25 mouse cellular contexts compared by ENCODE assay signal in the genomic region with DNA sequence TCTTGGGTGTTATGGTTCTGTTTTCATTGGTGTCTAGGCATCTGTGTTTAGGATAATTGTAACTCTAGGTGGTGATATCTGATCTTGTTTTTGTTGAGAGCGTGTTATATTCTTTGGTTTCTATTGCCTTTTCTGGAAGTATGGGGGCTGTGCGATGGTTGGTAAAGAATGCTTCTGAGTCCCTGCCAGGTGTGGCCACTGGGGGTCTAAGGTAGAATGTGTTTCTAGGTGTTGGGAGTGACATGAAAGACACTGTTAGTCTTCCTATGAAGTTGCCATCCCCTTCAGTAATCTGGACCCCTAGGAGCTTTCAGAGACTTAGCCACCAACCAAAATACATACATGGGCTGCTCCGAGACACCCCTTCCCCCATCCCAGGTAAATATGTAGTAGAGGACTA. TPM values are rescaled to one million over a fixed set of nuclear protein-coding genes. Genes with fewer than 3 reads are reported as not detected.
"Had no signal": no experiment of that assay in that cellular context is flagged by ENCODE, and none has a peak within 500 bp of the region (broad histone marks: within the 10 kb centered on the region; RNA-seq: fewer than 3 reads in every experiment).

No protein-coding gene starts in this region.

- H3K4me3 ChIP-seq: layer of hippocampus, adult 2 months; left cerebral cortex, adult 2 months; neural tube, embryonic 12.5 days; neural tube, embryonic 15.5 days had no signal

- H3K4me2 ChIP-seq: midbrain, embryonic 11.5 days; neural tube, embryonic 12.5 days; neural tube, embryonic 15.5 days had no signal

- H3K36me3 ChIP-seq: neural tube, embryonic 12.5 days; neural tube, embryonic 15.5 days had no signal

- H3K4me1 ChIP-seq: neural tube, embryonic 12.5 days; neural tube, embryonic 15.5 days had no signal

- H3K9ac ChIP-seq: liver, embryonic 14.5 days; neural tube, embryonic 12.5 days; neural tube, embryonic 15.5 days had no signal

- ATAC-seq: inflammation-experienced regulatory T-cells, adult 6 months; intestine, embryonic 16.5 days had no signal

- H3K27me3 ChIP-seq: neural tube, embryonic 12.5 days; neural tube, embryonic 15.5 days had no signal

- H3K9me3 ChIP-seq: neural tube, embryonic 12.5 days; neural tube, embryonic 15.5 days had no signal

- H3K27ac ChIP-seq: layer of hippocampus, adult 2 months; left cerebral cortex, adult 2 months; liver, embryonic 14.5 days; neural tube, embryonic 12.5 days; neural tube, embryonic 15.5 days had no signal

- DNase-seq: kidney, adult 18-20 months; kidney, adult 9 months; kidney, postnatal 14 days; kidney, postnatal 4 days; layer of hippocampus, adult 9-11 months; layer of hippocampus, postnatal 36 days; left cerebral cortex, postnatal 4 days; lung, adult 2 months; lung, postnatal 14 days; lung, postnatal 4 days; midbrain, embryonic 14.5 days; right cerebral cortex, adult 18-20 months; right cerebral cortex, postnatal 14 days; right cerebral cortex, postnatal 4 days had no signal

RNA-seq across cellular contexts. Expression of gene Trpm1, which starts 54.0 kb away (rescaled TPM):
- total RNA-seq: layer of hippocampus, adult 2 months; layer of hippocampus, postnatal 36 days; liver, adult 2 months; megakaryocyte progenitor cell, adult 5-6 weeks had no signal
- polyA plus RNA-seq: intestine, embryonic 16.5 days; liver, embryonic 14.5 days; stomach, embryonic 14.5 days had no signal
